Comparison of ENCODE assay signal across 9 mouse cellular contexts in genomic region chr4:124703406-124703805, GRCm38 (mm10). TPM values are rescaled to one million over a fixed set of nuclear protein-coding genes. Genes with fewer than 3 reads are reported as not detected.
DNase-seq lines count a peak whose midpoint lies in the region; ATAC-seq lines count a peak whose summit lies in the region.
"Had no signal": no experiment of that assay in that cellular context is flagged by ENCODE, and none has a peak within 500 bp of the region (broad histone marks: within the 10 kb centered on the region; RNA-seq: fewer than 3 reads in every experiment).

No protein-coding gene starts in this region.

- H3K4me3 ChIP-seq in kidney, embryonic 14.5 days (ENCODE audit: low read length): no peak overlapping the region; the same call in 1 of the 2 replicates
- peak overlapping the region; percentile 35 for H3K4me3 ChIP-seq in heart, embryonic 10.5 days
- H3K4me3 ChIP-seq in liver, embryonic 12.5 days: no peak overlapping the region

- no peaks in the 10 kb centered on the region for H3K27me3 ChIP-seq in kidney, embryonic 14.5 days (ENCODE audit: control insufficient read depth, insufficient read depth, low read length)
- no peaks in the 10 kb centered on the region for H3K27me3 ChIP-seq in heart, embryonic 10.5 days (ENCODE audit: insufficient read depth, poor library complexity, severe bottlenecking)
- H3K27me3 ChIP-seq in liver, embryonic 12.5 days (replicated peaks): peaks cover 6% of the 10 kb centered on the region

- ATAC-seq in kidney, embryonic 14.5 days (ENCODE audit: low FRiP score, low TSS enrichment): no peak
- no peak for ATAC-seq in liver, embryonic 12.5 days

- H3K36me3 ChIP-seq in kidney, embryonic 14.5 days (ENCODE audit: control insufficient read depth, insufficient read depth, low read length): peaks cover 4% of the 10 kb centered on the region; the same call in 1 of the 2 replicates
- peaks cover 20% of the 10 kb centered on the region; the same call in 1 of the 2 replicates for H3K36me3 ChIP-seq in heart, embryonic 10.5 days
- peaks cover 23% of the 10 kb centered on the region for H3K36me3 ChIP-seq in liver, embryonic 12.5 days

- WGBS in kidney, embryonic 14.5 days: 28% methylated on average over 2 of the region's 2 CpGs
- 20% methylated on average over 2 of the region's 2 CpGs for WGBS in heart, embryonic 10.5 days
- 12% methylated on average over 2 of the region's 2 CpGs for WGBS in liver, embryonic 12.5 days (ENCODE audit: insufficient replicate concordance)

- H3K9ac ChIP-seq in kidney, embryonic 14.5 days (ENCODE audit: low read depth, low read length): no peak overlapping the region
- H3K9ac ChIP-seq in liver, embryonic 12.5 days: peak overlapping the region; percentile 2; the same call in 1 of the 2 replicates

- no peaks in the 10 kb centered on the region for H3K9me3 ChIP-seq in kidney, embryonic 14.5 days (ENCODE audit: control insufficient read depth, low read length)
- no peaks in the 10 kb centered on the region for H3K9me3 ChIP-seq in heart, embryonic 10.5 days
- H3K9me3 ChIP-seq in liver, embryonic 12.5 days (replicated peaks): no peaks in the 10 kb centered on the region

- peaks cover 44% of the 10 kb centered on the region for H3K4me1 ChIP-seq in kidney, embryonic 14.5 days (ENCODE audit: control insufficient read depth, insufficient read depth, low read length)
- peaks cover 76% of the 10 kb centered on the region for H3K4me1 ChIP-seq in heart, embryonic 10.5 days
- H3K4me1 ChIP-seq in liver, embryonic 12.5 days: peaks cover 85% of the 10 kb centered on the region

- peak overlapping the region; percentile 96 for H3K27ac ChIP-seq in kidney, embryonic 14.5 days (ENCODE audit: low read depth, low read length)
- peak overlapping the region; percentile 87 for H3K27ac ChIP-seq in heart, embryonic 10.5 days
- peak overlapping the region; percentile 73 for H3K27ac ChIP-seq in liver, embryonic 12.5 days

- peak overlapping the region; percentile 35 for H3K4me2 ChIP-seq in kidney, embryonic 14.5 days (replicated peaks; ENCODE audit: low read depth, low read length)
- H3K4me2 ChIP-seq in liver, embryonic 12.5 days: peak overlapping the region; percentile 31

- DNase-seq in kidney, adult 18-20 months: no peak
- peak; percentile 67 for DNase-seq in NIH3T3 (ENCODE audit: low read depth)
- DNase-seq in heart, embryonic 10.5 days (ENCODE audit: low spot score): no peak
- DNase-seq in layer of hippocampus, postnatal 25 days (ENCODE audit: extremely low spot score in 1 of 2, low spot score in 1 of 2): no peak
- no peak for DNase-seq in lung, postnatal 25 days (ENCODE audit: low spot score)
- no peak for DNase-seq in embryo, embryonic 10.5 days (ENCODE audit: low spot score)

RNA-seq across cellular contexts. Expression of gene Fhl3, which starts 2.9 kb away (rescaled TPM):
- polyA plus RNA-seq in kidney, embryonic 14.5 days (2014; fragmentation: Nextera tagmentation; extraction: Ambion mirVana): 9.5 and 9.7 TPM in 2 replicates
- polyA plus RNA-seq in heart, embryonic 10.5 days (2016; fragmentation: Nextera tagmentation; extraction: Ambion mirVana): 3.9 and 5.4 TPM in 2 replicates
- polyA plus RNA-seq in liver, embryonic 12.5 days (2016; fragmentation: Nextera tagmentation; extraction: Ambion mirVana): 3.5 and 3.7 TPM in 2 replicates
- total RNA-seq in layer of hippocampus, postnatal 25 days (2021): 1 to 10 TPM; 2.3 to 2.8 TPM

RNA-seq across cellular contexts. Expression of gene Utp11, which starts 10.0 kb away (rescaled TPM):
- 67.9 and 93.7 TPM in 2 replicates for polyA plus RNA-seq in kidney, embryonic 14.5 days (2014; fragmentation: Nextera tagmentation; extraction: Ambion mirVana)
- polyA plus RNA-seq in heart, embryonic 10.5 days (2016; fragmentation: Nextera tagmentation; extraction: Ambion mirVana): 53.0 and 63.6 TPM in 2 replicates
- polyA plus RNA-seq in liver, embryonic 12.5 days (2016; fragmentation: Nextera tagmentation; extraction: Ambion mirVana): 51.4 and 51.5 TPM in 2 replicates
- total RNA-seq in layer of hippocampus, postnatal 25 days (2021): 10 to 100 TPM; 15.1 to 16.6 TPM

RNA-seq across cellular contexts. Expression of gene Sf3a3, which starts 11.2 kb away (rescaled TPM):
- polyA plus RNA-seq in kidney, embryonic 14.5 days (2014; fragmentation: Nextera tagmentation; extraction: Ambion mirVana): 177 and 183 TPM in 2 replicates
- 137 and 180 TPM in 2 replicates for polyA plus RNA-seq in heart, embryonic 10.5 days (2016; fragmentation: Nextera tagmentation; extraction: Ambion mirVana)
- polyA plus RNA-seq in liver, embryonic 12.5 days (2016; fragmentation: Nextera tagmentation; extraction: Ambion mirVana): 116 and 121 TPM in 2 replicates
- 10 to 100 TPM; 34.6 to 34.8 TPM for total RNA-seq in layer of hippocampus, postnatal 25 days (2021)

RNA-seq across cellular contexts. Expression of gene Inpp5b, which starts 38.2 kb away (rescaled TPM):
- 22.2 and 26.4 TPM in 2 replicates for polyA plus RNA-seq in kidney, embryonic 14.5 days (2014; fragmentation: Nextera tagmentation; extraction: Ambion mirVana)
- 19.9 and 25.5 TPM in 2 replicates for polyA plus RNA-seq in heart, embryonic 10.5 days (2016; fragmentation: Nextera tagmentation; extraction: Ambion mirVana)
- 49.7 and 50.3 TPM in 2 replicates for polyA plus RNA-seq in liver, embryonic 12.5 days (2016; fragmentation: Nextera tagmentation; extraction: Ambion mirVana)
- 10 to 100 TPM; 34.6 to 51.5 TPM for total RNA-seq in layer of hippocampus, postnatal 25 days (2021)

RNA-seq across cellular contexts. Expression of gene Pou3f1, which starts 46.8 kb away (rescaled TPM):
- 1.6 and 1.7 TPM in 2 replicates for polyA plus RNA-seq in kidney, embryonic 14.5 days (2014; fragmentation: Nextera tagmentation; extraction: Ambion mirVana)
- 0.10 and 0.35 TPM in 2 replicates for polyA plus RNA-seq in heart, embryonic 10.5 days (2016; fragmentation: Nextera tagmentation; extraction: Ambion mirVana)
- 0.02 and 0.22 TPM in 2 replicates for polyA plus RNA-seq in liver, embryonic 12.5 days (2016; fragmentation: Nextera tagmentation; extraction: Ambion mirVana)
- total RNA-seq in layer of hippocampus, postnatal 25 days (2021): 10 to 100 TPM; 46.3 to 49.8 TPM
- total RNA-seq: liver, adult 2 months had no signal
- polyA plus RNA-seq: liver, adult 2 months had no signal
